Mouse (Mus musculus) mature B cell (primary cell): ENCODE measurements around the gene Syne1.

Source experiments
- in situ Hi-C: fragments of 300-500 bp; cut with MboI; formaldehyde crosslinking; loops from 2 replicates; pipeline ENCODE4 v1.14.3; 2019

Syne1 gene

GRCm38 (mm10) chr10:5205570-5205969 lies 345.7 kb downstream of the Syne1 start:
- in situ Hi-C loops = no loop called here

GRCm38 (mm10) chr10:5203837-5204236 lies 347.4 kb downstream of the Syne1 start:
- in situ Hi-C loops = no loop called here

DNA sequence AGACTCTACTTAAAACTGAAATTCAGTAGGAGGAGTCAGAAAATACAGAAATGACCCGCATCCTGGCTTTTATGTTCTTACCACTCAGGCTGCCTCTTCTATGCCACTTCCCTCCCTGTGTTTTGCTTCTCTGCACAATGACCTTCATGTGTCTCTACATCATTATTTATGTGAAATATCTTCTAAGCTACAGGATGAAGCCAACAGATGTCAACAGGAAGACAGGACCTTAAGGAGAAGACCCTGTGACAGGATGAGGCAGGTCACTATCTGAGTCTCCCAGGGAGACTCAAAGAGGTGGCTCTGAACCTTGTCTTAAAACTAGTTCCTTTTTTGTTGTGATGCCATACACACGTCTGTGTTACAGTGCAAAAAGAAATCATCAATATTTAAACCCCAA lies 353.9 kb downstream of the Syne1 start:
- in situ Hi-C loops = no loop called here

- in situ Hi-C loops = no loop called here
These were observed 355.0 kb downstream of the Syne1 start for GRCm38 (mm10) chr10:5196267-5196666.

- in situ Hi-C loops = no loop called here
These were observed 356.0 kb downstream of the Syne1 start for GRCm38 (mm10) chr10:5195288-5195687.

DNA sequence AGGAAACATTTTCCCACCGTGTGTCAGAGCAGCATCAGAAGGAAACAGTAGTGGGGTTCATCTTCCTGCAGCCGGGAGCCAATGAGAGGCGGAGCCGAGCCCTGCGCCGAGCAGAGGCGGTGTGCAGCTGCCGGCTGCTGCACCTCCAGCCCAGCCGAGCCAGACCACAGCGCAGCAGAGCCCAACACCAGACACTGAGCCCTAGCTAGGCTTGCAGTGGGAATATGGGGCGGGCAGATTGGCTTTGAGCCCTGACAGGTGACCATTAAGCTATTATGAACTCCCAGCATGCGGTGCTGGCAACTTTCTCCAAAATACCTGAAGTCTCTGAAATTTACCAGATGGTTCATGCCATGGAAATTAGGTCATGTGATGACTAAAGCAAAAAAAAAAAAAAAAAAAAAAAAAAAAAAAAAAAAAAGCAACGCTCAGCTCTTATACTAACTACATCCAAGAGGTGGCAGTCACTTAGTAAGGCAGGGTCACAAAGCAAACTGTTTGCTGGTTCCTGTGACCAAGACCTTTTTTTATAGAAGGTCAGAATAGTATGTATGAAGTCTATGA lies 356.5 kb downstream of the Syne1 start:
- in situ Hi-C loops = no loop called here

DNA sequence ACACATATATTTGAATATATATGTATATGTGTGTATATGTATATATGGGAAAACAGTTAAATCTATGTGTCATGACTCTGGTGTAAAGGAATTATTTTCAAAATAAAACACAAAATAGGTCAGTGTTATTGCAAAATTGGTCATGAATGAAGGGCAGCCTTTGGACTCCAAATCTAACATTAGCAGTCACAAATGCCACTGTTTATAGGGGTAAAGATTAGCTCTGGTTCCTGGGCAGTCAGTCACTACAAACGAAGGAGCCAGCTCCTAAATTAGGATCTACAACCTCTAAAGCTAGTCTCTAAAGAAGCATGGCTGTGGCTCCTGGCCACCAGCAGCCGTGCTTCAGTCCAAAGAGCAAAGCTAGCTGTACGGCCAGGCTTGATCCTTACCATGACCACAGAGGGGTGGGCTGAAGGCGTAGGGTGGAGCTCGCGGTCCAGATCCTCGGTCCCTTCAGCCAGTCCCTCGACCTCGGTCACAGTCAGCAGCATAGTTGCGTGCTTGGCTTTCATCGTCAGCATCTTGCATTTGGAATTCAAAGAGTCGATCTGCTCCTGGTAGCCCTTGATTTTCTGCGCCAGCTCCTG lies 357.1 kb downstream of the Syne1 start:
- in situ Hi-C loops = no loop called here

DNA sequence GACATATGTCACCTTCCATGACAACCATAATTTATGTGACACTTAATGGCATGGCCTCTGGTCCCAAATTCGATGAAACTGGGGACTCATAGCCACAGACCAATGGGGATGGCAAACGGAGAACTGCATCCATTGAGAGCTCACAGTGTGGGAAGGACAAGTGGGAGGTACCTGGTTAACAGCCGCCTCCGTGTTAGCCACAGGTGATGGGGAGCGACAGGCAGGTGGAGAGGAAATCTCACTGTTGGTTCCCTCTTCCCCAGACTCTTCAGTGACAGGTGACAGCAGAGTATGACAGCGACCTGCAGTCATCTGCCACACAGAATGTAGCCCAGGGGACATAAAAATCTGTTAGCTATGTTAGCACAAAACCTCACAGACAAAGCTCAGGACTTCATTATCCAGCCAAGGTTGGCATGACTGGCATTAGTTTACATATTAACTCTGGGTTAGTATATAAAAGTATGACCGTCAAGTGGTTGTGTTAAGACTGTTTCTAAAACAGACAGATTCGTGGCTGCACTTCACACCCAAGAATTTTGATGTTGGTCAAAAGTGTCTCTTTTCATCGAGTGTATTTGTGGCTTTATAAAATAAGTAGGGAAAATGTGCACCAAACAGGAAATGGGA lies 358.3 kb downstream of the Syne1 start:
- in situ Hi-C loops = no loop called here

- in situ Hi-C loops = no loop called here
These were observed 360.5 kb downstream of the Syne1 start for GRCm38 (mm10) chr10:5190756-5191155.

GRCm38 (mm10) chr10:5188890-5189289 lies 362.4 kb downstream of the Syne1 start:
- in situ Hi-C loops = no loop called here

DNA sequence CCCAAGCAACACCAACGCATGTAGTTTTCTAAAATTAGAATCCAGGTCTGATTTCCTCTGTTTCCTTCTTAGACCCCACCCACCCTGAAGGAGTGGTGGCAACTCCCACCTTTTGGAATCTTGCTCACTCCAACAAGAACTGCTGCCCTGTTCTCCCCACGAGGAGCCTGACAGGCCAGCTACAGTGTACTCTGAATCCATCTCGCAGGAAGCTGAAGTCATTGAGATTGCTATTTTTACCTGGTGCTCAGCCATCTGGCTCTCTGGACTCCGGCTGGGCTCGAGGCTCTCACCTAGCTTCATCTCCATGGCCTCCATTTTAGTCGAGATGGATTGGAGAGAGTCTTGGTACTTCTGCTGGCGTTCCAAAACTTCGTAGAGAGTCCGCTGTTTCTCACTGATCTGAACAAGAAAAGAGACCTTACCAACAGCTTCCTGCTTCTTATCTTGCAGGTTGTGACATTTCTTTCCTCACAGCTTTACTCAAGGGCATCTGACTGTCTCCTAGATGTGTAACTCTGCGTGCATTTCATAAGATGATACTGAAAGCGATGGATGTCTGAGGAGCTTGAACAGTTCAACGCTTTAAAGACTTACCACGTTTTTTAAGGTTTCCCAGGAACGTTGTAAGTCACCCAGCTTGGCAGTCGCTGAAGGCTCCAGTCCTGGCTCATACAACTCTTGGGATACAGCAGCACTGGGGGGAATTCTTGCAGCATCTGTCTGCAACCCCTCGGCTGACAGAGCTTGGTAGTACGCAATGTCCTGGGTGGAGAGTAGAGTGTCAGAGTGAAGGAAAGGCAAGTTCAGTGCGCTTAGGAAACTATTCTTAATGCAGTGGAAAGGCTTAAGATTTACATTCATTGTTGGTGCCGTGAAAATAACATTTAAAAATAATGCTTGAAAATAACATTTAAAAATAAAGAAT lies 365.9 kb downstream of the Syne1 start:
- in situ Hi-C loops = no loop called here

DNA sequence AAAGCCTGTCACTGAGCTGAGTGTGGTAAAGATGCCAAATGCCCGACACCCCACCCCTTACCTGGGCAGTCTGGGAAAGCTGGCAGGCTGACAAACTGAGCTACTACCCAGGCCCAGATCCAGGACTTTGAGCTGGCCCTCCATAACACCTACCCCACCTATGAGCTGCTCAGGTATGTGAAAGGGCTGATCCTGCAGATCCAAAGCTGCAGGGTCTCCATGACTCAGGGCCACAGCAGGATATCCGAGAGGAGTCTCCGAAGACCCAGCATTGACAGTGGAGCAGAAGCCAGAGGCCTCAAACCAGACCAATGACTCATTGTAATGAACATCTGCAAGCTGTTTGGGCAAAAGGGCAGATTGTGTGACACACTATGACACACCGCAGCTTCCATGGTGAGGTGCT lies 369.5 kb downstream of the Syne1 start:
- in situ Hi-C loops = no loop called here

GRCm38 (mm10) chr10:5179891-5180290 lies 371.4 kb downstream of the Syne1 start:
- in situ Hi-C loops = no loop called here

- in situ Hi-C loops = no loop called here
These were observed 373.8 kb downstream of the Syne1 start for GRCm38 (mm10) chr10:5177446-5178015.

DNA sequence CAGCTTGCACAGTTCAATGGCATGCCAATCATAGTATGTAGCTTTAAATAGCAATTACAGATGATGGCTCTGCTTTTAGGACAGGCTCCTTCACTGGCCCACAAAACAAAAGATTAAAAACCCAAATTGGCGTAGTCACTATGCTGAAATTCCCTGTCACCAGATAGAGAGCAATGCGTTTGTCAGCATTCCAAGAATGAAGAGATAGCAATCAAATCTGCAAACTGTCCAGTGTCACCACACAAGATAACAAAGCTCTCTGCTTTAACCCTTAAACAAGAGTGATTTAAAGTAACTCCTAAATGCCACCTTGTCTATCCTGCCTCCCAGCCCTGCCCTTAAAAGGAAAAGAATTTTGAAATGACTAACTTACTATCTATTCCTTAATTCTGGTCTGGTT lies 374.9 kb downstream of the Syne1 start:
- in situ Hi-C loops = no loop called here

GRCm38 (mm10) chr10:5170425-5170824 lies 380.9 kb downstream of the Syne1 start:
- in situ Hi-C loops = loop anchor here (25.0 kb wide), 1 partner anchor 1183 kb away; no protein-coding TSS in a partner anchor

DNA sequence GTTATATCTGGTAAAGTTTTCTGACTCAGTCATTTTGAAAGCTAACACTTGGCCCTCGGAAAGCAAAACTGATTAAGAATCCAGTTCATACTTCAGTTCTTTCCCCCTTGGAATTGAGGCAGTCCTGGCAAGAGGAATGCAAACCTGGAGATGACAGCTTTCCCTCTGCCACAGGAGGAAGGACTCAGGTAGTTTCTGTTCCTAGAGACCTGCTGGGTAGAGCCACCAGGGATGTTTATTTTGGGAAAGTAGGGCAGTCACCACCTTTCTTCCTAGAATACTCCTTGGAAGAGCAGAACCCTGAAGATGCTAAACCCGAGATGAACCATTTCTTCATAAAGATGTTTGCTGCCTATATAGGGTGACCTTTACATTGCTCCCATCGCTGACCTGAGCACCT lies 383.8 kb downstream of the Syne1 start:
- in situ Hi-C loops = loop anchor here (10.0 to 25.0 kb wide), 2 partner anchors 753 to 1180 kb away; no protein-coding TSS in a partner anchor

DNA sequence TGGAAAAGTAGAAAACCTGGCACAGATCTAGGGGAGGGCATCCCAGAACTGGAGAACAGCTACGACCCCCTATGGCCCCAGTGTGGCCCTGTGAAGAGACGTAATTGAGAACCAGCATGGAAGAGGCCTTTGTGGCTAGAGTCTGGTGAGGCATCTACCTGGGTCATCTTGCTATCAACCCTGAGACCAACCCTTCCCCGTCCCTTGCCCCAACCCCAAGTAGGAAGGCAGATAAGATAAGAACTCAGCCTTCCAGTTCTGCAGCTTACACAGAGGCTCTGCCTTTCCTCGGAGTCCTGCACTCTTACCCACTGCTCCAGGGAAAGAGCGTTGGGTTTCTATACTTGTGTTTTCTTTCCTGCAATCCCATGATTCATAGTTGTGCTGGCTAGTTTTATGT lies 385.8 kb downstream of the Syne1 start:
- in situ Hi-C loops = loop anchor here (10.0 to 25.0 kb wide), 2 partner anchors 751 to 1178 kb away; no protein-coding TSS in a partner anchor

GRCm38 (mm10) chr10:5163770-5164169 lies 387.5 kb downstream of the Syne1 start:
- in situ Hi-C loops = loop anchor here (10.0 to 25.0 kb wide), 2 partner anchors 749 to 1176 kb away; no protein-coding TSS in a partner anchor

- in situ Hi-C loops = loop anchor here (10.0 to 25.0 kb wide), 2 partner anchors 748 to 1176 kb away; no protein-coding TSS in a partner anchor
These were observed 388.0 kb downstream of the Syne1 start for GRCm38 (mm10) chr10:5163286-5163685.

DNA sequence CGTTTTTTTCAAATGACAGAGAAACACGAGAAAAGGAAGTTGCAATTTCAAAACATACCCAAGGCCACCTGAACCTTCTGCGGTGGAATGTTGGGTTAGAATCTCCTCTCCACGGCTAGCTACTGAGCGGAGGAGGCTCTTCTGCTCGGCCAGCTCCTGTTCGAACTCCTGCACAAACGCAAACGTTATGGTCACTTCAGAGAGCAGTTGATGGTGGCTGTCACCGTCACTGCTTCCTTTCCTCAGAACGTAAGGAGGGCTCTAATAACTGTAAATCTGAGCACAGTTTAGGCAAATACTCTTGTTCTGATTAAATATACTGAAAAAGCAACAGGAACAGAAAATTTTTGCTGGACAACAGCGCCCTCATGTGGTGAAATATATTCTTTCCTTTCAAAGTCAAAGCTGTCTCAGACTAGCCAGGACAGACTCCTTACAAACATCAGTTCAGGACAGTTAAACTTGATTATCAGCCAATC lies 389.8 kb downstream of the Syne1 start:
- in situ Hi-C loops = loop anchor here (10.0 to 25.0 kb wide), 2 partner anchors 747 to 1174 kb away; no protein-coding TSS in a partner anchor
